Mouse (Mus musculus) hindbrain, embryonic 10.5 days (tissue): ENCODE results near the gene Car14. TPM values are rescaled to one million over a fixed set of nuclear protein-coding genes. Genes with fewer than 3 reads are reported as not detected.
"Not testable (repeated sequence)": the region's sequence is repeated elsewhere in the genome, so short reads cannot be mapped to it uniquely, and the experiment has no call there.

Experiments used
- DNase-seq: peaks from one replicate; pipeline ENCODE4 v3.0.0-alpha.2; 2017; ENCODE audit warnings: low spot score
- H3K27ac ChIP-seq: fragments of 300-500 bp; sonication (generic); 2 replicates; pipeline ENCODE4 v1.5.1; 2016; ENCODE audit warnings: mild to moderate bottlenecking, moderate library complexity
- H3K27me3 ChIP-seq: fragments of 300-500 bp; sonication (generic); 2 replicates; pipeline ENCODE4 v1.6.1; 2016; ENCODE audit warnings: mild to moderate bottlenecking; ENCODE audit not compliant: poor library complexity, insufficient read depth, severe bottlenecking
- H3K36me3 ChIP-seq: fragments of 300-500 bp; sonication (generic); 2 replicates; pipeline ENCODE4 v1.6.1; 2016; ENCODE audit warnings: mild to moderate bottlenecking, moderate library complexity
- H3K4me1 ChIP-seq: fragments of 300-500 bp; sonication (generic); replicated peaks from 2 replicates; pipeline ENCODE4 v1.6.1; 2016; ENCODE audit warnings: mild to moderate bottlenecking
- H3K4me3 ChIP-seq: fragments of 300-500 bp; sonication (generic); 2 replicates; pipeline ENCODE4 v1.5.1; 2016; ENCODE audit warnings: mild to moderate bottlenecking, moderate library complexity
- H3K9me3 ChIP-seq: fragments of 300-500 bp; sonication (generic); 2 replicates; pipeline ENCODE4 v1.6.1; 2016; ENCODE audit warnings: mild to moderate bottlenecking, moderate library complexity
- WGBS: fragments of 180-500 bp; shearing (Covaris S2); methylation state at CpG from one replicate; pipeline ENCODE4 v1.1.7; 2016; 5-methylcytosine and 5-hydroxymethylcytosine counted together
- polyA plus RNA-seq: library from polyadenylated mRNA; unstranded; fragments of >200 nt; fragmentation: Nextera tagmentation; extraction: Ambion mirVana; gene quantifications from 2 replicates; pipeline ENCODE4 v1.2.1, GENCODE M21; 2016

The Car14 gene
- polyA plus RNA-seq, 1 experiment from 2014 or later: 50.1 TPM

DNA sequence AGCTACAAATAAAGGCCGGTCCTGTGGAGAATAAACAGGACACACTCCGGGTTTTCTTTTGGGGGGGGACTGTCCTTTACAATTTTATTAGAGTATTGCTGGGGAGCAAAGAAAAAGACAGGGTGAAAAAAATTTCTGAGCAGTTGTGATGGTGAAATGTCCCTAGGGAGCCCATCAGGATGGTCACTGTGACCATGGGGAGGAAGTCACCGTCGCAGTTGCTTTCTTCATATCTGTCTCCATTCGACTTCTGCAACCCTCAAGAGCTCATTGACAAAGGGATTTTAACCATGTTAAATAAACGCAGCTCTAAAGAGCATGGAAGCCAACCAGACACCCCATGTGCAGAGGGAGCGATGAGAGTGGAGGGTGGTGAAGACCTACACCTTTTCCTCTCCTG lies 12.3 kb upstream of the Car14 start:
- Histone ChIP-seq H3K9me3 (no peaks in the 10 kb centered on the region), H3K27me3 (no peaks in the 10 kb centered on the region)

GRCm38 (mm10) chr3:95914706-95915105 lies 10.2 kb upstream of the Car14 start:
- no peaks in the 10 kb centered on the region; the same call in 1 of the 2 replicates for H3K4me1 ChIP-seq
- no peak overlapping the region for H3K27ac ChIP-seq
- H3K36me3 ChIP-seq: no peaks in the 10 kb centered on the region
- DNase-seq: no peak
- no peaks in the 10 kb centered on the region for H3K27me3 ChIP-seq
- WGBS: 97% methylated on average over 4 of the region's 4 CpGs
- no peaks in the 10 kb centered on the region for H3K9me3 ChIP-seq
- no peak overlapping the region for H3K4me3 ChIP-seq

More for the DNA sequence above, 12.3 kb upstream of the Car14 start:
- peaks cover 4% of the 10 kb centered on the region; the same call in 1 of the 2 replicates for H3K4me1 ChIP-seq
- H3K4me3 ChIP-seq: no peak overlapping the region
- DNase-seq: no peak
- no peak overlapping the region for H3K27ac ChIP-seq
- no peaks in the 10 kb centered on the region for H3K36me3 ChIP-seq
- 85% methylated on average over 7 of the region's 7 CpGs for WGBS

DNA sequence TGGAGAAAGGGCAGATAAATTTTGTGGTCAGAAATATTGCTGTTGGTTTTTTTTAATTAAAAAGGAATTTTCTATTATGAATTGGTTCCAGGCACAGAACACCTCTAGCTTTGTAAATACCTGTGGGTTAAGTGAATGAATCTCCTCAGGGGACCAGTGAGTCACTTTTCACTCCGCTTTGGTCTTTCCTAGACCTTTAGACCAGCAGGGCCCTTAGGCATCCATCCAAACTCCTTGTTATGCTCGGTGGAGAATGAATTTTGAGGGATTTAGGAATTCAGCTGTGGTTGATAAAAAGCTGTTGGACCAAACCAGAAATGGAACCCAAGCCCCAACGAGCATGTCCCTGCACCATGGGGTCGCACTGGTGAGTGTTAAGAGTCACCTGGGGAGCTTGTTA lies 3.1 kb upstream of the Car14 start:
- no peaks in the 10 kb centered on the region for H3K9me3 ChIP-seq
- no peak overlapping the region for H3K27ac ChIP-seq
- H3K4me1 ChIP-seq: peaks cover 48% of the 10 kb centered on the region
- no peak for DNase-seq
- no peaks in the 10 kb centered on the region for H3K36me3 ChIP-seq
- H3K4me3 ChIP-seq: no peak overlapping the region
- peaks cover 11% of the 10 kb centered on the region; the same call in 1 of the 2 replicates for H3K27me3 ChIP-seq
- 53% methylated on average over 4 of the region's 4 CpGs for WGBS

GRCm38 (mm10) chr3:95906860-95907259 lies 2.4 kb upstream of the Car14 start:
- Histone ChIP-seq H3K36me3 (no peaks in the 10 kb centered on the region; the same call in 1 of the 2 replicates), H3K9me3 (no peaks in the 10 kb centered on the region), H3K27ac (no peak overlapping the region; the same call in 1 of the 2 replicates), H3K27me3 (peaks cover 11% of the 10 kb centered on the region; the same call in 1 of the 2 replicates), H3K4me3 (peak overlapping the region; percentile 57), H3K4me1 (peaks cover 56% of the 10 kb centered on the region)
- peak; percentile 68 for DNase-seq
- under 1% methylated on average over 12 of the region's 12 CpGs for WGBS

DNA sequence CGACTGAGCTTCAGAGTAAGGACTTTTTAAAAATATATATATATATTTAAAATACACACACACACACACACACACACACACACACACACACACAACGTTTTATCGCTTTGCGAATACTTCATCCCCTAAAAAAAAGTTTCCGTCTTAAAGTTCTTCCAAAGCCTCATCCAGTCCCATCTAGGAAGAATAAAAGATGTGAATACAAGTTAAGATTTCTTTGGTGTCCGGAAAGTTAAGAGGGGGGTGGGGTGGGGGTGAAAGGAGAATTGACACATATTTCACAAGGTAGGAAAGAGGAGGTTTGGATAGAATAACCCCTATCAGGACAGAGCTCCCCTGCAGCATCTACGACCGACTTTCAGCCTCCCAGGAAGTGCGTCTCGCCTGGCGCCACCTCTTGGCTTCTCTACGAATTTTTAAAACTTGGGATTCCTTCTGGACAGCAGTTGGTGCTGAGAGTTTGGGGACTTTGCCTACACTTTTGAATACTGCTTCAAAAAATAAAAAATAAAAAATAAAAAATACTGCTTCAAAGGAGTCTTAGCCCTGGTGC lies 1.5 kb upstream of the Car14 start:
- Histone ChIP-seq H3K27ac (peak overlapping the region; percentile 92), H3K9me3 (no peaks in the 10 kb centered on the region), H3K4me3 (peak overlapping the region; percentile 57), H3K4me1 (peaks cover 64% of the 10 kb centered on the region), H3K36me3 (peaks cover 3% of the 10 kb centered on the region; the same call in 1 of the 2 replicates), H3K27me3 (peaks cover 11% of the 10 kb centered on the region; the same call in 1 of the 2 replicates)
- DNase-seq: peak; percentile 63
- 0% methylated on average over 12 of the region's 12 CpGs for WGBS

DNA sequence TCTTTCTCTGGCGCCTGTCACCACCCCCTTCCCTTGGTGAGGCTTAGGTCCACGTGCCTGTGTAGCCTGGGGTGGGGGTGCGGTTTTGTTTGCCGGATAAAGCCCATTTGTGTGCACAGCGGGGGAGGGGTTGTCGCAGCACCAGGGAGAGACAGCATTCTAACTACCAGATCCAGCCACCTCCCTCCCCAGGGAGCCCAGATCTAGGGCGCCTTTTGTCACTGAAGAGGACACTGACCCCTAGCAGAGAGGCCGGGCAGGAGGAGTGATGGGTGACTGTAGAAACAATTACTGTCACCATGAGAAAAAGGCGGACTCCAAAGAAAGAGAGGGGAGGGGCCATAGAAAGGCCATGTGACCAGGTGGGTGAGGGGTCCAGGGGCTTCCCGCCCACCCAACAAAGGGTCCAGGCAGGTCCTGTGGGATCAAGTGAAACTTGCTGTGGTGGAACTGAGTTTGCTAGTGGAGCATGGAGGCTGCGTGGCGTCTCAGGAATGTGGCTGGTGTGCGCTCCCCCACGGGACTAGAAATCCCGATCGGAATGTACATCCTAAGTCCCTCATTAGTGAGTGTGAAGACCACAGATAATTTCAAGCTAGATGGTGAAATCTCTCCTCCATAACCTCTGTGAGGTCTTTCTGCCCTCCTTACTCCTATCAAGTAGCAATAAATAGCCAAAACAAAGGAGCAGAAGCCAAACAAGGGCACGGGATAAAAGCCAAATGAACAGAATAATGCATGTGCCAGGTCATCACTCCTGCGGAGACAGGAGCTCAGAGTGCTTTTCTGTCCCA lies 852 bp upstream of the Car14 start:
- peaks cover 11% of the 10 kb centered on the region; the same call in 1 of the 2 replicates for H3K27me3 ChIP-seq
- H3K4me3 ChIP-seq: peak overlapping the region; percentile 57
- no peaks in the 10 kb centered on the region for H3K9me3 ChIP-seq
- peak overlapping the region; percentile 92 for H3K27ac ChIP-seq
- peaks cover 66% of the 10 kb centered on the region for H3K4me1 ChIP-seq
- peak; percentile 82 for DNase-seq
- WGBS: under 1% methylated on average over 18 of the region's 18 CpGs
- peaks cover 5% of the 10 kb centered on the region; the same call in 1 of the 2 replicates for H3K36me3 ChIP-seq

DNA sequence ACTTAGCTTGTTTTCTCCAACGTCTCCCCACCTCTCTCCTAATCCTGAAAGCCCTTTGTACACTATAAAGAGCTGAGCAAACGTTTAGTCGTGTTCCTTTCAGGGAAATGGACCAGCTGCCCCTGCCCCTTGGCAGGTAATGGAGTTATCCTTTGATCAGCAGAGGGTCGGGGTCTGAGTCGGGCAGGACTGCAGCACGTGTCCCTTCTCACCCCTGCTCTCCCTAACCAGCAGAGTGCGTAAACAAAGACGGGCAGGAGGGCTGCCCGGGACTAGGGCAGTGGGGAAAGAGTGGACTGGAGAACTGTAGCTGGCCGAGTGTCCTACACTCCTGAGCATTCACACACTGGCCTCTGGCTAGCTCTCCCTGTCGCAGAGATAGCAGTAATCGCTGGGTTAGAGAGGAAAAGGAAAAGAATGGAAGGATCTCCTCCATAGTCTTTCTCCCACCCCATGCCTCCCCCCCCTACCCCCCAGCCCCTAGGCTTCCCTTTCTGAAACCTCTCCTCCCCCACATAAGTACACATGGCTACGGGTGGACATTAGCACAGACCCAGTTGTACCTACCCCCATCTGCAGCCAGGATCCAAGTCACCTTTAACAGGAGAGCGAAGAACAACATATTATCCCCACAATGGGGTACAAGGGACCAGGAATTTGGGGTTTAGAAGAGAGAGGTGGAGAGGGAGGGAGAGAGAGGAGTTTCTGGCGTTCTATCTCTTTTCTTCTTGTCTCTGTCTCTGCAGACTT lies 563 bp downstream of the Car14 start:
- H3K4me3 ChIP-seq: peak overlapping the region; percentile 57
- H3K9me3 ChIP-seq: no peaks in the 10 kb centered on the region
- H3K27ac ChIP-seq: peak overlapping the region; percentile 92
- H3K27me3 ChIP-seq: peaks cover 11% of the 10 kb centered on the region; the same call in 1 of the 2 replicates
- WGBS: 1% methylated on average over 15 of the region's 15 CpGs
- DNase-seq: peak; percentile 64
- H3K36me3 ChIP-seq: peaks cover 19% of the 10 kb centered on the region
- peaks cover 69% of the 10 kb centered on the region for H3K4me1 ChIP-seq

GRCm38 (mm10) chr3:95902643-95903042 lies 1.8 kb downstream of the Car14 start:
- Histone ChIP-seq H3K27me3 (peaks cover 7% of the 10 kb centered on the region; the same call in 1 of the 2 replicates), H3K27ac (peak overlapping the region; percentile 92), H3K36me3 (peaks cover 31% of the 10 kb centered on the region), H3K9me3 (no peaks in the 10 kb centered on the region), H3K4me3 (peak overlapping the region; percentile 57), H3K4me1 (peaks cover 69% of the 10 kb centered on the region)
- no peak for DNase-seq
- WGBS: 34% methylated on average over 6 of the region's 6 CpGs

DNA sequence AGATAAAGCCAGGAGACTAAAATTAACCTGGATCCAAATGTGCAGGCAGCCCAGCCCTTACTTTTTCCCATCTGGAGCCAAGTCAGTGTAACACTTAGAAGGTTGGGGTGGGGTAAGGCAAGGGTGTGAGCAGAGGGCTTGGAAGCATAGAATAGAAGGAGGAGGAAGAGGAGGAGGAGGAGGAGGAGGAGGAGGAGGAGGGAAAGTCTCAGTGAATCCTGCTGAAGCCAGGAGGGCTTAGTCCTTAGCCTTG lies 2.2 kb downstream of the Car14 start:
- Histone ChIP-seq H3K4me3 (peak overlapping the region; percentile 57), H3K36me3 (peaks cover 35% of the 10 kb centered on the region), H3K9me3 (no peaks in the 10 kb centered on the region), H3K4me1 (peaks cover 67% of the 10 kb centered on the region), H3K27me3 (peaks cover 3% of the 10 kb centered on the region; the same call in 1 of the 2 replicates), H3K27ac (peak overlapping the region; percentile 92)
- DNase-seq: no peak

GRCm38 (mm10) chr3:95901616-95902372 lies 2.7 kb downstream of the Car14 start:
- peak overlapping the region; percentile 92 for H3K27ac ChIP-seq
- no peak for DNase-seq
- 73% methylated on average over 9 of the region's 9 CpGs for WGBS
- H3K9me3 ChIP-seq: no peaks in the 10 kb centered on the region
- H3K4me3 ChIP-seq: peak overlapping the region; percentile 57
- H3K36me3 ChIP-seq: peaks cover 36% of the 10 kb centered on the region
- no peaks in the 10 kb centered on the region for H3K27me3 ChIP-seq
- H3K4me1 ChIP-seq: peaks cover 62% of the 10 kb centered on the region

DNA sequence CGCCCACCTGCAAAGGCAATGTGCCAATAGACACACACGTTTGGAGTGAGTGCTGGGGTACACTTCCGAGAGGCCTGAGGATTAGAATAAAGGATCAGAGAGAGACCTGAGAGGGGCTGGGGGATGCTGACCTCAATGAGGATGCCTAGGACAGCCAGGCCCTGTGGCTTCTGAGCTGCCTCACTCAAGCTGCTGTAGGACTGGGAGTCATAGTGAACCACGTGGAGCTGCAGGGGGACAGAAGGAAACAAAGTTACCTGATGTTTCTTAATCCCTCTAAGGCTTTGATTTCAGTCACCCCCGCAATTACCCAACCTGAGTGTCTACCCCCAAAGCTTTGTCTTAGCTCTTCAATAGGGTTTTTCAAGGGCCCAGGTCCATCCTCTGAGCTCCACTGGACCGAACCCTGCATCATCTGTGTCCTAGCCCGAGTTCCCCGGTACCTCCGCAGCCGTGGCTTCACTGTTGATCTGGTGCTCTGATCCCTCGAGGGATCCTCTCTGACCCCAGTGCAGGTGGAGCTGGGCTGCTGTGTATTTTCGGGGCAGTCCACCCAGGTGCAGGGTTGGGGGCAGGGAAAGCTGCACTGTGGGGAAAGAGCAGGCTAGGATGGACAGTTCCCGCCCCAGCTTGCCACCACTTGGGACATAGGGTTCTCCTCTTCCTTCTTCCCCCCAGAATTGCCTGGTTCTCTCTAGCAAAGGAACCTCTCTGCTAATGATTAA lies 4.5 kb downstream of the Car14 start:
- Histone ChIP-seq H3K9me3 (no peaks in the 10 kb centered on the region), H3K4me1 (peaks cover 52% of the 10 kb centered on the region), H3K36me3 (peaks cover 43% of the 10 kb centered on the region), H3K27ac (no peak overlapping the region), H3K27me3 (no peaks in the 10 kb centered on the region), H3K4me3 (no peak overlapping the region)
- DNase-seq: no peak
- 81% methylated on average over 13 of the region's 13 CpGs for WGBS

GRCm38 (mm10) chr3:95895501-95895900 lies 9.0 kb downstream of the Car14 start:
- not testable (repeated sequence) for H3K9me3 ChIP-seq, H3K27me3 ChIP-seq, DNase-seq
- Histone ChIP-seq H3K4me1 (peaks cover 47% of the 10 kb centered on the region), H3K4me3 (peak overlapping the region; percentile 26; the same call in 1 of the 2 replicates), H3K27ac (peak overlapping the region; percentile 40; the same call in 1 of the 2 replicates), H3K36me3 (peaks cover 38% of the 10 kb centered on the region)
- 88% methylated on average over 7 of the region's 7 CpGs for WGBS
